Mouse (Mus musculus) cerebral cortex, adult 2 months (tissue): ENCODE measurements around the gene En1.

Experiments used
- WGBS: fragments of 180-500 bp; shearing (Covaris S2); methylation state at CpG from one replicate; pipeline ENCODE4 v1.1.7; 2018; 5-methylcytosine and 5-hydroxymethylcytosine counted together

En1 gene

DNA sequence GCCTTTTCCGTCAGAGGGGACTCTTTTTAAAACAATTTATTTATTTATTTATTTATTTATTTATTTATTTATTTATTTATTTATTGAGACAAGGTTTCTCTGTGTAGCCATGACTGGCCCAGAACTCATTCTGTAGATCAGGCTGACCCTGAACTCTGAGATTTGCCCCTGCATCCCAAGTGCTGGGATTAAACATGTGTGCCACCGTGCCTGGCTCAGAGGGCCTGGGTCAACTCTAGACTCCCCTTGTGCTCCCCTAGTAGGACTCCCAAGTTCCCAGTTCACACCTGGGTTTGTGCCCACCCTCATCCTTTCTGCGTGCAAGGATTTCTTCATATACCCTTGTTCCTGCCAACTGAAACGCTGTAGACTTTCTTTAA lies 25.4 kb downstream of the En1 start:
- 74% methylated on average over 4 of the region's 4 CpGs for WGBS

DNA sequence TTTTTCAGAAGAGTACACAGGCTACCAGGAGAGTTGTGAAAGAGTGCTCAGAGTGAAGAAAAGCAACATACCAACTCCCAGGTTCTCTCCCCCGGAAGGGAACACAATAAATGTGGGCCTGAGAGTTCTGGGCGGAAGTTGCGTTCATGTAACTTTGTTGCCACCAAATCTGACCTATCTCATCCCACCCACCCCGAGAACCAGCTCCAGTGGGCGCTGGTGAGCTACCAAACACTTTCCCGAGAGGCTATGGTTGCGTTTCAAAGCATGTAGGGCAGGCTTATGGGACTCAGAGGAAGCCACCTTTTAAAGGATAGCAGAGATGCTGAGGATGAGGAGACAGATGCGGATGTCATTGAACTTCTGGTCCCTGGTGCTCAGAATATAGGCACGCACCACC lies 26.6 kb downstream of the En1 start:
- 66% methylated on average over 9 of the region's 9 CpGs for WGBS

DNA sequence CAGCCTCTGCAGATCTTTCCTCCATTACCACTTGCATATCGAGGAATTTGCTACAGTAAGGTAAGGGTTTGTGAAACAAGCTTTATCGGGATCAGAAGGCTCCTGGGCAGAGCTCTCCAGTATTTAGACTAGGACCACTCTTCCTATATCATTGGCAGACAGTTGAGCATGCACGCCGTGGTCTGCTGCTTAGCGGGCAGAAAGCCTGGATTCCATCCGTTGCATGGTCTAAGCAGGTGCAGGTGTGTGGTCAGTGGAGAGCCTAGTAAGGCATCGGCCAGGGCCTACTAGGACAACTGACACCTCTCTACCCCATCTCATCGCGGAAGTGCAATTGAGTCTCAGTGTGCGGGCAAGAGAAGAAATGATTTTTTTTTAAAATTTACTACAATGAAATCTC lies 41.2 kb downstream of the En1 start:
- 27% methylated on average over 10 of the region's 10 CpGs for WGBS

DNA sequence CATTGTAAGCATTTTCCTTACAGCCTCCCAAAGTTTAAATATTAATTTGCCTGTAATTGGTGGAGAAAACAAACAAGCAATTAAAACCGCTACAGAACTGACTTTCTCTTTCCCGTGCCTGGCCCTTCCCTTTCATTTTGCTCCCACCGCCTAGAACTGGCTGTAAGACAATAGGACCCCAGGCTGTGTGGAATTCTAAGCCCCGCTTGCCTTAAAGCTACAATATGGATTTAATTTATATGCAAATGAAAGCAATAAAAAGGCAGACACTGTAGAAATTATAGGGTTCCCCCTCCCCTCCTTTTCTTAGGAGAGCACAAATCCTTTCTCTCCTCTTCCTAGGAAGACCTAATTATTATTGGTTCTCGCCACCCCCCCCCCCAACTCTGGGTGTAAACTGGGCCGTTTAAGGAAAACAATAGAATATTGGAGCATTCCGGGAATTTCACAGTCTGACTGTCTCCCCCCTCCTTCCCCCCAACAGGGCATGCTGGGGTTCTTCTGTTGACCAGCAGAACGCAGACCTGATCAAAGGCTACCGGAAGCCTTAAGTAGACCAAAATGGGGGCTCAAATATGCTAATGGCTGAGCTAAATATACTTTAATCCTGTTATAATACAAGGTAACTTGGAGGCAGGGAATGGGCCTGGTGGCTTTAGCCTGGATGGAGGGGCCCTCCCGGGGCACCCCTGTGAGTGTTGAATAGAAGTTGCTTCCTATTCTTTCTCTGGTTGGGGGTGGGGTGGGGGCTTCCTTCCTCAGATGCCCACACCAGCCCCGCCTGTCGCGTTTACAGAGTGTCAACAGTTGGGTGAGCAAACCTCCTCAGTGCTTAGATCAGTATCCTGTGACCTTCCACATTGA lies 41.9 kb downstream of the En1 start:
- 37% methylated on average over 13 of the region's 13 CpGs for WGBS

DNA sequence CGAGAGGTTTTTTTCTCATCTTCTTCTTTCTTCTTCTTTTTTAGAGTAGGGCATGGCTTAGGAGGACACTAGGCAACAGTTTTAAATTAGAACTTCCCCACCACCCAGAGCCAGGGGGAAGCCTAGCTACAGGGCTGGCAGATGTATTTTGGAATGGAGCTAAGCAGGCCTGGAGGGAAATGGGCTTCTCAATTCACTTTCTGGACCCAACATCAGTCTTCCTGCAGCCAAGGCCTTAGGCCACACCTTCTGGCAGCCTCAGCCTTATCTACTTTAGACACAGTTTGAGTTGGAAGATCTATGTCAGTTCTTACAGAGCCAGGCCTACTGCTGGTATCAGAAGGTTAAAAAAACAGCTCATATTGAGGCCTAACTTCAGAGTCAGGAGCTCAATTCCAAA lies 42.5 kb downstream of the En1 start:
- 70% methylated on average over 1 of the region's 1 CpGs for WGBS

DNA sequence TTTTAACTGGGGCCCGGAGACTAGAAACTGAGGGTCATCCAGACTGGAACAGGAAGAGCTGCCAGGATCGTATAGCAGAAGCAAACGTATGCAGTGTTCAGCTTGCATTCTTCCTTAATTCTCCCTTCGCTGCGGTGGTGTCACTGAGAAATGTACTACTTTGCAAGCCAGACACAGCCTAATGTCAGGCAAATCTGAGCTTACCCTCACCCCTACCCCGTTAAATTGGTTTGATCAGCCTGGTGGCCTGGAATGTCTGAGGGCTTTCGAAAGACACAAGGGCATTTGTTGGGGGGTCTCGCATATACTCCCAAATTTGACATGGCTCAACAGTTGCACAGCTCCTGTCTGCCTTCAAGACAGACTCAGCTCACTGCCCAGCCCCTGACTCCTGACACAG lies 47.9 kb downstream of the En1 start:
- 74% methylated on average over 8 of the region's 8 CpGs for WGBS

DNA sequence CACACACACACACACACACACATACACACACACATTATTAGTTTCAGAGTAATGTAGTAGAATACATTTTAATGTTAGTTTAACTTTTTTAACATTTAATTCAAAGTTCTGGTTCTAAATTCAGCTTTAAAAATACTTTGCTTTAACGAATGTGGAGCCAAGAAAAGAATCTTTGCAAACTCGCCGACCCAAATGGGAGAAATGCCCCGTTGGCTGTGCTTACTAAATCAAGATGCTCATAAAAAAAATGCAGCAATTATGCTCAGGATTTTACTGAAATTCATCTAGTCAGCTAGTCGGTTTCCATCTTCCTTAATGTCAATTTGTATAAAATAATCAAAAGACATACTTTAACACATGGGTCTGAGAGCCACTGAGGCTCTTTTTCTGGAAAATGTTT lies 49.8 kb downstream of the En1 start:
- 34% methylated on average over 5 of the region's 5 CpGs for WGBS

DNA sequence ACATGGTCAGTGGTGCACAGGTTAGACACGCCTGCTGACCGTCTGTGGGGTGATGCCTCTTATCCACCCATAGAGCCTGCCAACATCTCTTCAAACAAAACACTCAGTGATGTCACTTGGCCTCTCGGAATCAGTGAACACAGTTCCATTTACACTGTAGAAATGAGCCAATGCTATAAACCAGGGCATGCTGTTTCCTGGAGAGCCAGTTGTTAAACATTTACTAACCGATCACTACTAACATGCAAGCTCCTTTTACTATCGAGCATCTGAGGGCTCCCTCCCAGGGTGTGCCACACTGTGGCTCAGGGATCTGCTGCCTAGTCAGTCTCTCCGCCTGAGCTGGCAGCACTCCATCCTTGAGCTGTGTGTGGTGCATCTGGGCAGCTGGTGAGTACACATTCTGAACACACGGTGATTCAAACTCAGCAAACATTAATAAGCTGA lies 52.8 kb downstream of the En1 start:
- WGBS, result 40% methylated on average over 7 of the region's 7 CpGs
